In genomic region chr4:58068886-58069285, GRCm38 (mm10) we compare ENCODE assay signal across 13 mouse cellular contexts.
"Had no signal": no experiment of that assay in that cellular context is flagged by ENCODE, and none has a peak within 500 bp of the region (broad histone marks: within the 10 kb centered on the region; RNA-seq: fewer than 3 reads in every experiment).

No protein-coding gene starts in this region.

- DNase-seq: kidney, postnatal 10 days; kidney, postnatal 4 days; layer of hippocampus, adult 9-11 months; liver; lung, adult 18-20 months; lung, postnatal 10 days; lung, postnatal 36 days; retina, postnatal 1 day; right cerebral cortex, postnatal 25 days; spleen, adult 18-20 months had no signal

- ATAC-seq: liver, embryonic 12.5 days; midbrain, embryonic 13.5 days; midbrain, embryonic 16.5 days had no signal
